Mouse (Mus musculus) olfactory bulb, adult 2 months (tissue): ENCODE results near the gene Vmn1r112. TPM values are rescaled to one million over a fixed set of nuclear protein-coding genes. Genes with fewer than 3 reads are reported as not detected.
"Not testable (repeated sequence)": the region's sequence is repeated elsewhere in the genome, so short reads cannot be mapped to it uniquely, and the experiment has no call there.

Experiments
- H3K27ac ChIP-seq: fragments of 200-500 bp; 2 replicates; pipeline ENCODE4 v1.5.1; 2012; ENCODE audit warnings: low read depth, low read length; ENCODE audit not compliant: insufficient read depth
- H3K4me1 ChIP-seq: fragments of 200-500 bp; 2 replicates; pipeline ENCODE4 v1.6.1; 2012; ENCODE audit warnings: low read length; ENCODE audit not compliant: control insufficient read depth, insufficient read depth
- H3K4me3 ChIP-seq: fragments of 200-500 bp; 2 replicates; pipeline ENCODE4 v1.5.1; 2012; ENCODE audit warnings: mild to moderate bottlenecking, low read depth, low read length, moderate library complexity; ENCODE audit not compliant: insufficient read depth
- WGBS: fragments of 180-500 bp; shearing (Covaris S2); methylation state at CpG from one replicate; pipeline ENCODE4 v1.1.7; 2018; 5-methylcytosine and 5-hydroxymethylcytosine counted together
- polyA plus RNA-seq: library from polyadenylated mRNA; stranded (reverse); fragments of >200 nt; gene quantifications from 2 replicates; pipeline ENCODE4 v1.2.4, GENCODE M21; 2012; ENCODE audit warnings: low replicate concordance; ENCODE audit not compliant: missing spikeins, insufficient read depth, insufficient read length

Gene Vmn1r112
- polyA plus RNA-seq, result not detected in 2 replicates

GRCm38 (mm10) chr7:20770885-20771284, at the start of gene Vmn1r112:
TSS of gene Vmn1r112 (plus strand) at chr7:20771185.
- H3K4me3 ChIP-seq, H3K27ac ChIP-seq, H3K4me1 ChIP-seq: not testable (repeated sequence)
- WGBS, result no CpG with 5 or more reads among the region's 3 CpGs

DNA sequence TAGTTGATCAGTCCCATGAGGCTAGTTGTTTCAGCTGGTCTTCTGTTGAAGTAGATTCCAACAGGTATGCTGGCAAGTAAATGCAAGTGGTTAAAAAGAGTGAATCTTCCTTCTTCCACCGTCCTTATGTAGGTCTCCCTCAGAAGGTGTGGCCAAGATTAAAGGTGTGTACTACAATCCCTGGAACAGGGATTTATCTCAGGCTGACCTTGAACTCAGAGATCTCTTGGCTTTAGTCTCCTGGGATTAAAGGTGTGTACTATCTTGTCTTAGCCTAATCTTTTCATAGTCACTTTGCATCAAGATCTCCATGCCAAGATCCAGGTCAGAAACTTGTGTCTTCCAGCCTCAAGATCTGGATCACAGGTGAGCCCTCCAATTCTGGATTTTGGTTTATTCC, 40.5 kb upstream of the Vmn1r112 start, which contains the start of gene Gm10668:
Gene Gm10668 (minus strand): TSS at position 101 of the 400 bp plus-strand sequence.
- no CpG with 5 or more reads among the region's 1 CpGs for WGBS

DNA sequence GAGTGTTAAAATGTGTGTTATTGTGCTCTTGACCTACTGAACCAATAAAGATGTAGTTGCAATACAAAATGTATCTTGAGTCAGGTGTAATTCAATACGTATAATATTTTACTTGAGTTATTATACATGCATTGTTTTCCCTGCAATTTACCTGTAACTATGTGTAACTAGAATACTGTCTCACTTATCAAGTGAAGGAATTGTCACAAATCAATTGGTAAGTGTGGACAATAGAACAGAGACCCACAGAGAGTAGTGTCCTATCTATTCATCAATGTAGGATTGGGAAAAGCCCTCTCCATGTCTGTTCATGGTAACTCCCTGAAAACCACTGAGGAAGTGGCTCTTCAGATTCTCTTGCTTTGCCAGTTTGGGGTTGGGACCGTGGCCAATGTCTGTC, 16.0 kb downstream of the Vmn1r112 start, which contains the start of gene Vmn1r113:
Gene Vmn1r113 (plus strand): TSS at position 301 of the 400 bp plus-strand sequence.
- WGBS, result 61% methylated on average over 2 of the region's 2 CpGs
- not testable (repeated sequence) for H3K27ac ChIP-seq, H3K4me1 ChIP-seq, H3K4me3 ChIP-seq

More for the DNA sequence above, 40.5 kb upstream of the Vmn1r112 start, which contains the start of gene Gm10668:
- not testable (repeated sequence) for H3K4me1 ChIP-seq, H3K27ac ChIP-seq, H3K4me3 ChIP-seq

GRCm38 (mm10) chr7:20812086-20812485, 41.1 kb downstream of the Vmn1r112 start, which contains the start of gene Vmn1r114:
TSS of gene Vmn1r114 (minus strand) at chr7:20812186.
- H3K27ac ChIP-seq, H3K4me3 ChIP-seq, H3K4me1 ChIP-seq: not testable (repeated sequence)
- no CpG with 5 or more reads among the region's 5 CpGs for WGBS

Other genes with a start within 250 kb of the Vmn1r112 start
- not detected in 2 replicates for gene Vmn1r104, start 237.3 kb upstream of the Vmn1r112 start, polyA plus RNA-seq
- gene Gm5726, start 225.4 kb upstream of the Vmn1r112 start, polyA plus RNA-seq, result not detected in 2 replicates
- gene Gm4141, start 194.9 kb upstream of the Vmn1r112 start, polyA plus RNA-seq, result not detected in 2 replicates
- gene Gm4513, start 172.2 kb upstream of the Vmn1r112 start, polyA plus RNA-seq, result not detected in 2 replicates
- not detected in 2 replicates for gene Vmn1r107, start 102.3 kb upstream of the Vmn1r112 start, polyA plus RNA-seq
- gene Vmn1r111, start 68.0 kb upstream of the Vmn1r112 start, polyA plus RNA-seq, result not detected in 2 replicates
- gene Gm10668, start 40.6 kb upstream of the Vmn1r112 start, polyA plus RNA-seq, result not detected in 2 replicates
- not detected in 2 replicates for gene Vmn1r113, start 16.1 kb downstream of the Vmn1r112 start, polyA plus RNA-seq
- gene Vmn1r114, start 41.0 kb downstream of the Vmn1r112 start, polyA plus RNA-seq, result not detected in 2 replicates
- not detected in 2 replicates for gene Vmn1r115, start 73.8 kb downstream of the Vmn1r112 start, polyA plus RNA-seq
- not detected in 2 replicates for gene Vmn1r116, start 101.1 kb downstream of the Vmn1r112 start, polyA plus RNA-seq
- not detected in 2 replicates for gene Vmn1r117, start 112.9 kb downstream of the Vmn1r112 start, polyA plus RNA-seq
- not detected in 2 replicates for gene Vmn1r118, start 141.2 kb downstream of the Vmn1r112 start, polyA plus RNA-seq
- gene Vmn1r119, start 241.3 kb downstream of the Vmn1r112 start, polyA plus RNA-seq, result not detected in 2 replicates